Mouse (Mus musculus) left cerebral cortex, postnatal 36 days (tissue): Measurements from ENCODE around the gene 1110002E22Rik. TPM values are rescaled to one million over a fixed set of nuclear protein-coding genes. Genes with fewer than 3 reads are reported as not detected.

Experiments used
- DNase-seq, 2 experiments: peaks; one replicate each; pipeline ENCODE4 v3.0.0; 2021 to 2022; ENCODE audit warnings: low spot score in 2 of 2, mixed read lengths in 1 of 2
- intact Hi-C: fragments of 180-260 bp; cut with DNase I; formaldehyde crosslinking; loops from one replicate; pipeline ENCODE4 v1.15.1; 2025
- total RNA-seq, 2 experiments: library from RNA; stranded (reverse); gene quantifications; 2 replicates each; pipeline ENCODE4 v1.2.3; 2021

1110002E22Rik gene
- total RNA-seq, 2 experiments from 2014 or later, result 2.1 to 2.8 TPM

DNA sequence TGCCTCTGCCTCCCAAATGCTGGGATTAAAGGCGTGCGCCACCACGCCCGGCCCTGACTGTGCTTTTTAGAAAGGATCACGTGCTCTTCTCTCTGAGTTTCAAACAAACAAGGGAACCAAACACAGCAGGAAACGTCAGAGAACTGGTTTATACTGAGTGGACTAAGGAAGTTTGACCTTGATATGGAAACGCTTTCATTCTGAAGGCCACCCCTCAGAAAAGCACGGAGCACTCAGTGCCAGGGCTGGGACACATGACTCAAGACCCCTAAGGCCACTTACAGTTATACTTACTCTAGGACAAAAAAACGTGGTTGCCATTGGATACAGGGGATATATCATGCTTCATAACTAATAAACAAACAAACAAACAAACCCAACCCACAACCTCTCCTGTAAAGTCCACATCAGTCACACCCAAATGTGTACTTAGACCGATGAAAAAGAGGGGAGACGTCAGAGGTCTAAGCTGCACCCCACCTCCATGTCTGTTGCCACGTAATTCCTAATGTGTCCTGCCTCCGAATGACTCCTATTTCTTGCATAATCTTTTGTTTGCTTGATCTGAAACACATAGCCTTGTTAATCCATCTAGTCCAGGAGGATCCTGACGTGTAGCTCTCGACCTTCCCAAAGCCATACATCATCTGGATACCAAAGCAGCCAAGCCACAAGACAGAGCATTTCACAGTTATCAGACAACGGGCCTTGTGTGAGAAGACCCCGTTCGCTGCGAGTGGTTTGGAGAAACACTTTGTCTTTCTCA, 31.6 kb downstream of the 1110002E22Rik start:
- intact Hi-C loops, result no loop called here

DNA sequence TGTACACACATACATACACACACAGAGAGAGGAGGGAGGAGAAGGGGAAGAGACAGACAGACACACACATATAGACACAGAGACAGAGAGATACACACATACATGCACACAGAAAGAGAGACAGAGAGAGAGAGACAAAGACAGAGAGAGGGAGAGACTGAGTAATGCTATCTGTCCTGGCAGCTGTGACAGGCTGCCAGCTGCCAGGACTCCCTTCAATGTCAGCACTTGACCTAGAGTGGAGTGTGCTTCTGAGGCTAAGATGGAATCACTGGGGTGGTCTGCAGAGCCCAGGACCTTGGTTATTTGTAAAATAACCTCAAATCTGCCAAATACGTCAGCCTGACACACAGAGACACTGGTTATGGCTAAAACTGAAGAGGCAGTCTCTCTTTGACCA, 32.9 kb downstream of the 1110002E22Rik start:
- intact Hi-C loops, result no loop called here
- DNase-seq, result no peak

More for the DNA sequence above, 31.6 kb downstream of the 1110002E22Rik start:
- no peak for DNase-seq

DNA sequence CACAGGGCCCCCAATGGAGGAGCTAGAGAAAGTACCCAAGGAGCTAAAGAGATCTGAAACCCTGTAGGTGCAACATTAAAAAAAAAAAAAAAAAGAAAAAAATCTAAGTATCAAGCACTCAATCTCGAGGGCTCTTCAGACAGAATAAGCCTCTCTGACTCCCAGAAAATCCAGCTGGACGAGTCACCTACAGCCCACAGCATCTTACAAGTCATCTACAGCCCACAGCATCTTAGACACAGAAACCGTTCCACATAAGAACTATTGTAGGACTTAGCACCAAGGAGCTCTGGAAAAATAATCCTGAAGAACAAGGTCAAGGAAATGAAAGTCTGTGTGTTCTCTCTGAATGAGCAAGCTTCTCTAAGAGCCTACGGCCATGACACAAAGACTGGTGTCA, 37.1 kb downstream of the 1110002E22Rik start:
- no peak for DNase-seq
- intact Hi-C loops, result no loop called here

DNA sequence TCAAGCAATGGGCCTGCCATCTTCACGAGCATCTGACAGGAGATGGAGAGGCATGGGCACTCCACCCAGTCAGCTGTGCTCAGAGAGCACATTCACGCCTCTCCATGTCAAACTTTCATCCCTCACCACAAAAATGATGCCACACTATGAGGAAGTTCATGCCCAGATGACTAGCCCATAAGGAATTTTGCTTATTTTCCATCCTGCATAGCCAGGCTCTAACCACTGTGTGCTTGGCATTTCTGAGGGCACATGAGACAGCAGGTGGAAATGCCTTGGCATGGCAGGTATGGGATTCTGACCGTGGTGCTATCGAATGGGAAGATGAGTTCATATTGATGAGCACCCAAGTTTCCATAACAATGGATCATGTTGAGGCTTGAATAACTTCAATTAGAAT, 38.8 kb downstream of the 1110002E22Rik start:
- intact Hi-C loops, result no loop called here
- DNase-seq, result no peak

DNA sequence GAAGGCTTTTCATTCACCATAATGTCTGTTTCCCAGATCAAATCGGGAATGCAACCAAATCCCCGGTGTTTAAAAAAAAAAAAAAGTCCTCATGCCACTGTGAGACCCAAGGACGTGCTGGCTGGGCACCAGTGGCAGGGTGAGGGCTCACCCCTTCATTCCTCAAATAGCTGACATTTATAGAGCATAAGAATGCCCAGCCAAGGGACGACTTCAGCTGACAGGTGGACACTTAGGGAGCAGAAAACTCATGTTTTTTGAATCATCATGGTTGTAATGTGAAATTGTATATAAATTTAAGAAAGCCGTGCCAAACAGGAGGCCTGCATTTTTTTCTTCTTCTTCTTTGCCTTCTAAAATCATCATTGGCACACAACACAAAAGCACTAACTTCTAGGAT, 40.2 kb downstream of the 1110002E22Rik start:
- intact Hi-C loops, result no loop called here
- DNase-seq, result no peak

DNA sequence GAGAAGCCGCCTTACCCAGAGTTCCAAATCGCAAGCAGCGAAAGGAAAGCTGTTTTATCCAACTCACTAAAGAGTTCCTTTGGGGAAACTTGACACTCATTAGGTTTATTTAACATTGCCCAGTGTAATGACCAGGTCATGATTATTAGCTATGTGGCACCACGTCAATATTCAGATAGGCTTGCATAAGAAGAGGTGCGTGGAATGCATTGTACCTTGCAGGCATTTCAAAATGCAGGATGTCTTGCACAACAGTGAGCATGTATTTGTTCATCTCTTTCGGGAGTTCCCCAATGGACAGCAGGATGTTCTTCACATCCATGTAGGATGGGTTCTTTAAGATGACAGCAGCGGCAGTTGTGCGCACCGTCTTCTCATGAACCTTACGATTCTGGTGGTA, 42.0 kb downstream of the 1110002E22Rik start:
- intact Hi-C loops, result no loop called here
- DNase-seq, result no peak

DNA sequence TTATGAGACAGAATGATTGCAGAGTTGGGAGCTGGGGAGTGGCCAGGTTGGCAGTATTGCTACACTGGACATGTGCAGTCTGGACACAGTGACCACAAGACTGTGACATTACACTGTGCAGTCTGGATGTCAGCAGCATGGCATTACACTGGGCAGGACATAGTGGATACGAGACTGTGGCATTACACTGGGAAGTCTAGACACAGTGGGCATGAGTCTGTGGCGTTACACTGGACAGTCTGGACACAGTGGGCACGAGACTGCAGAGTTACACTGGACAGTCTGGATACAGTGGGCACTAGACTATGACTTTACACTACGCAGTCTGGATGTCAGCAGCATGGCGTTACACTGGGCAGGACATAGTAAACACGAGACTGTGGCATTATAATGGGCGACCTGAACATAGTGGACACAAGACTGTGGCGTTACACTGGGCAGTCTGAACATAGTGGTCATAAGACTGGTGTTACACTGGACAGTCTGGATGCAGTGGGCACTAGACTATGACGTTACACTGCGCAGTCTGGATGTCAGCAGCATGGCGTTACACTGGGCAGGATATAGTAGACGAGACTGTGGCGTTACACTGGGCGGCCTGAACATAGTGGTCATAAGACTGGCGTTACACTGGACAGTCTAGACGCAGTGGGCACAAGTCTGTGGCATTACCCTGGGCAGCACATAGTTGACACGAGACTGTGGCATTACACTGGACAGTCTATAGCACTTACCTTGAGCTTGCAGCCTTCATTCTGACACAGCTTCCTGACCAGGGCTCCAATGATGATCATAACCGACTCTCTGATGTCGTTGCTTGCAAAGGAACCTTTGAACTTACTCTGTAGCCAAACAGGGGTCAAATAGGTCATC, 46.3 kb downstream of the 1110002E22Rik start:
- DNase-seq, result no peak
- intact Hi-C loops, result no loop called here

DNA sequence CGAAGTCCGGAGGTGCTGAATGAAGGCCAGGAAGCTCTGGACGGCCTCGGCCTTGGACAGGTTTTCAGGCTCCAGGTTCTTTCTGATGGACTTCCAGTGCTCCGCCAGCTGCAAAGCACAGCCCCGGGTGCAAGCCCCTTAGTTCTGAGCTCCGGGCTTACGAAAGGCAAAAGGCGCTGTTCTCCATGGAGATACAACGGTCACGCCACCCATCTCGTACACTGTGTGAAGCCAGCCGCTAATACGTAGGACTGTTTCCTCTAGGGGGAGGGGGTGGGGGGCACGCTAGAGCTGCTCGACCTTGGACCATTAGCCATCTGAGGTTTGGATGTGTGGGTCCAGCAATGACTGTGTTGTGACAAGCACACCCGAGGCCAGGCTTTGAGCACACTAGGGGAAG, 49.3 kb downstream of the 1110002E22Rik start:
- no peak for DNase-seq
- intact Hi-C loops, result no loop called here

DNA sequence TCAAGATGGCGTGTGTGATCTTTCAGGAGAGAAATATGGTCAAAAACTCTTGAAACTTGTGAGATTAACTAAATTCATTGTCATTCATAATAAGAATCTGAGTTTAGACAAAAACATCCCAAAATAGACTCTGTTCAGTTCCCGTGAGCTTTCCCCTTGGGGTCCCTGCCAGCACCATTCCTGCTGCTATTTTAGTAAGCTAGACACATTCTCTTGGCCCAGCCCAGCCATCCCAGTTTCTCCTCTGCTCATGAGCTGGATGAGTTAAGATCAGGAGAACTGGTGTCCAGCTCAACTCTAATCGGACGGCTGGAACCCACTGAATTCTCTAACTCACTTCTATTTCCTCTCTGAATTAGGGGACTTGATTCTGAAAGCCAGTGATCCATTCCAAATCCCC, 52.0 kb downstream of the 1110002E22Rik start:
- DNase-seq, result no peak
- intact Hi-C loops, result no loop called here

DNA sequence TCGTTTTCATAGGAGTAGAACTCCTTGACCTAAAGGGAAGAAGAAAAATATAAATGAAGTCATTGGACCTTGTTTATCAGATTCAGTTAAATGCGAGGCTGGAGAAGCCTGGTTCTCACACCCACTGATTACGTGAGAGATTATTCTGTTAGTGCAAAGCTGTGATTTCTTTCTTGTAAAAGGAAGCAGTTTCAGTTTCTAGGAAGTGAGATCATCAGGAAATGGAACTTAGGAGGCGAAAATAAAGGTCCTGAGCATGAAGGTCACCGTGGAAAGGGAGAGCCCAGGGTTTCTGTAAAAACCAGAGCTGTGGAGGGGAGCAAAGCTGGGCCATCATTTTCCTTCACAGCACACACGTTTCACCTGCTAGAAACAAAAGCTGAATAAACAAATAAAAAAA, 53.5 kb downstream of the 1110002E22Rik start:
- no peak for DNase-seq
- intact Hi-C loops, result no loop called here

DNA sequence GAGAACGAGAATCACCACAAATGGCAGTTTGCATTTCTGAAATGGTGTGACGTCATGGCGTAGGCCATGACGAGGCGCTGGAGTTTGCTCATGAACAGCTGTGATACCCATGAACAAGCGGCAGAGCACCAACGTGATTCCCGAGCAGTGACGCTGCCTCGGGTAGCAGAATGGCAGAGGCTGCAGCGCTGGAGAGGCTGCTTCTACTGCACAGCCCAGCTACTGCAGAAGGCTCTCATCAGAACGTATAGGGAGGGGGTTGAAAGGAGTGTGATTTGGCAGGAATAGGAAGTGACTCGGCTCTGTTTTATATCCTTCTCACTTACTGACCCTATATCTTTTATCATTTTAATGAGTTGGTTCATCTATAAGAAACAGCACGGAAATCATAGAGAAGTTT, 54.0 kb downstream of the 1110002E22Rik start:
- no peak for DNase-seq
- intact Hi-C loops, result no loop called here

DNA sequence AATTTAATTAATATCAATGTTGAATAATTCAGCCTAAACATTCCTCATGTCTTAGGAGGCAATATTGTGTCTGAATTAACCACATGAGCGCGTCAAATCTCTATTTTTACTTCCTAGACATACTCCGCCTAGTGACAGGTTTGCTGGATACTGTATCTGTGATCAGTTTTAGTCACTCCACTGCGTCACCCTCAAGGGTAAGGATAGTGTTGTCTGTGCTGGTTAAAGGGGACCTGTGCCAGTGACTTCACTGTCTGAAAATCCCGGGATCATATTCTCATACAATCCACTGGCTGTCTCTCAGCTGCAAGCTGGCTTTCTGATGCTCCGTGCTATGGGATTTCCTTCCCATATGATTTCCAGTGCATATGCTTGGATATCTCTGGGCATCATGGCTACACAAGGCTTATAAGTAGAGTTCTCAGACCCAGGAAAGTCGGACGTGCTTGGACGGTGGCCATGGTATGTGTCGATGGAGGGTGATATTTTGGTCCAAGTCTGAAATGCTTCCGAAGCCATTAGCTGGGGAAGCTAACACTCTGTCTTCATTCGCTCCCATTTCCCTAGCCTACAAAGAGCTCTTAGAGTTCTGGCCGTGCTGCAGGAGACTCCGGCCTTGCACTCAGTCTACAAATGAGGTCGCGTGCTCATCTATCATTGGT, 54.7 kb downstream of the 1110002E22Rik start:
- DNase-seq, result no peak
- intact Hi-C loops, result no loop called here

DNA sequence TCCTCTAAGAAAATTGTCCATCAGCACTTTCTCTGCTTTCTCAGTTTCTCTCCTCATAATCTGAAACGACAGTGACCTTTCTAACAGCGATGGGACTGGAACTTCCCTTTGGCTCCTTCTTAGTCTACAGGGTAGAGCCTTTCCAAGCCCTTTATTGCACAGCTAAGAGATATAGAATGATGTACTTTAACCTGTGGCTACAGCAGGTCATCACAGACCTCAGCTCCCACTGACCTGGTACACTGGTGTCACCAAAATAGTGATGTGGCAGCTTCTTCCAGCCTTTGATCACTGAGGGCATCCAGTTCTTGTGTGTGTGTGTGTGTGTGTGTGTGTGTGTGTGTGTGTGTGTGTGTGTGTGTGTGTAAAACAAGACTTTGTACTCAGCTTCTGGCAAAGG, 56.6 kb downstream of the 1110002E22Rik start:
- DNase-seq, result no peak
- intact Hi-C loops, result no loop called here

DNA sequence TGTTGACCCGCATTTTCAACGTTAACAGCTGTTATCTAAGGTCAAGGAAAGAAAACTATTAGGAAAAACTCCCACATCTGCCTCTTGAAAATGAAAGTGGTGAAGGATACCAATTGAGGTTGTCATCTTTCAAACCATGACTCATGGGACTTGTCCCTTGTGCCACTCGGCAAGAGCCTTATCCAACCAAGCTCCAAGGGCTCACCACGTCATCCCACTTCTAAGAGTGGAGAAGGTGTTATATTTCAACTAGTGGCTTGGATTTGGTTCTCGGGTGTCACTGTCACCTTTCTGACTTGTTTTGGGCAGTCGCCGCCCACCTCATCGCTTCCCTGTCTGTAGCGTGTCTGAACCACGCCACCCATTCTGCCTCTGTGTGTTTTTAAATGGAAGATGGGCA, 59.0 kb downstream of the 1110002E22Rik start:
- intact Hi-C loops, result no loop called here
- no peak for DNase-seq

DNA sequence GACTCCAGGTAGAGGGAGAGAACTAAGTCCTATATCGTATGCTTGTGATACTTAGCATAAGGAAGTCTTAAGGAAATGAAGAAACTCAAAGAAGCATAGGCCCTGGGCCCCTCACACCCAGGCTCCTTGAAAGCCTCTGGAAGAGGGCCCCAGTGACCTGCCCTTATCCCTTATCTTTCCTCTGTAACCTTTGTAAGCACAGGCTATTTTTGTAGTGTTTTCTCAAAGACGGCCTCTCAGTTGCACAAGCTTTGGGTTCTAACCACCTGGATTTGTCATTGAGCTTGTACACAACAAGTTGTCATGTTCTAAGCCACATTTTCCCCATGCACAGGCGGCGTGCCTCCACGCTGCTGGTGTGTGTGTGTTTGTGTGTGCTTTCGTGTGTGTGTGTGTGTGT, 64.3 kb downstream of the 1110002E22Rik start:
- no peak for DNase-seq
- intact Hi-C loops, result no loop called here

DNA sequence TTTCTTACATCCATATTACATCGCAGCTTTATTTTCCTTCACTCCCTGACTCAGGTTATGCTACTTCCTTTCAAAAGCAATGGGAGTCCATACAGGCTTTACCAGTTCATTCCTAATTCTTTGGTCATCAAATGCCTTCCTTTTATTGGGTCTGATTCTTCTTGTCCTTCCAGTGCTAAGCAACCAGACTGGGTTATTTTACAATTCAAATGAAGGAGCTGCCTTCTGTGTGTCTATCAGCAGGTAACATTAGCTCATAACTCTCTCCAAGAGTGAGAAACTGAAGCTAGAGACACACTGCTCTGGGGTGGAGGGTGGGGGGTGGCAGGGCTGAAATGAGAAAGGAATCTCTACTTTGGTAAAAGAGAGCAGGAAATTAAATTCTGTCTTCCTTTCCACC, 65.8 kb downstream of the 1110002E22Rik start:
- DNase-seq, result no peak
- intact Hi-C loops, result no loop called here

Other genes with a start within 250 kb of the 1110002E22Rik start
- gene H2afz, start 200.6 kb upstream of the 1110002E22Rik start, total RNA-seq, result 100 to 1,000 TPM; 160 to 180 TPM
- 10 to 100 TPM; 43.9 to 48.8 TPM for gene Dnajb14, start 197.4 kb upstream of the 1110002E22Rik start, total RNA-seq
- 10 to 100 TPM; 66.5 to 70.6 TPM for gene Lamtor3, start 146.5 kb upstream of the 1110002E22Rik start, total RNA-seq
- gene Dapp1, start 83.5 kb upstream of the 1110002E22Rik start, total RNA-seq, result 1 to 10 TPM; 2.6 to 3.4 TPM
- gene Gm5105, start 2.3 kb downstream of the 1110002E22Rik start, total RNA-seq, result under 1 TPM in 1 of 2 experiments, not detected in 1; 0.20 TPM
- gene Trmt10a, start 78.4 kb downstream of the 1110002E22Rik start, total RNA-seq, result 1 to 10 TPM; 3.6 to 6.6 TPM
- gene Mttp, start 79.9 kb downstream of the 1110002E22Rik start, total RNA-seq, result 1 to 10 TPM; 5.6 to 6.2 TPM
- not detected for gene 4930579F01Rik, start 128.8 kb downstream of the 1110002E22Rik start, total RNA-seq
- under 1 TPM; 0.10 to 0.11 TPM for gene Adh7, start 152.7 kb downstream of the 1110002E22Rik start, total RNA-seq
- under 1 TPM; 0.50 to 0.99 TPM for gene Adh1, start 195.9 kb downstream of the 1110002E22Rik start, total RNA-seq
- not detected for gene Adh6a, start 248.2 kb downstream of the 1110002E22Rik start, total RNA-seq